Mouse (Mus musculus): ENCODE measurements at regions not wholly inside any gene's neighbourhood (a gene's known extent, or its start where the extent isn't known, plus 50 kb on each side); places are given as distances from the start of the nearest gene placed in this dataset.

DNA sequence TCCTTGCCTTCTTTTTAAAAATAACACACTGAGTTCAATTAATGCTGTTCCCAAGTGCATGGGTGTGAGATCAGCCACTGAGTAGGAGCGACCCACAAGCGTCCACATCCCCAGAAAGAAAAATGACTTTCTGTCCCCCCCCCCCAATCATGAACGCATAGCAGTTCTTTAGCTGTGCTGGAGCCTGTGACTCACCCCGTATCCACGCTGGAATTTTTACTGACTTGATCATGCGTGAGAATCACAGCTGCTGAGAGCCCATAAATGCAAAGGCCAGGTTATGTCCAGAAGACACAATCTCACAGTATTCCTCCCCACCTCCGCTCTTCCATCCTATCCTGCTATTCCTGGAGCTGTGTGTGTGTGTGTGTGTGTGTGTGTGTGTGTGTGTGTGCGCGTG, 53.3 kb downstream of the Fos start:
- 89% methylated on average over 9 of the region's 9 CpGs for WGBS
- no peak for TF ChIP-seq POLR2A (IDR thresholded peaks at IDR 0.05; ENCODE audit: borderline replicate concordance, control insufficient read depth, low read depth, low read length)
- no peak for TF ChIP-seq CTCF (IDR thresholded peaks at IDR 0.05; ENCODE audit: control insufficient read depth, insufficient read depth, low read length)
- no peaks in the 10 kb centered on the region for H3K4me1 ChIP-seq (ENCODE audit: control insufficient read depth, insufficient read depth, low read length)
- no peak overlapping the region for H3K4me3 ChIP-seq (replicated peaks; ENCODE audit: control insufficient read depth, low read depth, low read length)
- H3K27ac ChIP-seq (ENCODE audit: control insufficient read depth, insufficient read depth, low read depth, low read length, poor library complexity): no peak overlapping the region

DNA sequence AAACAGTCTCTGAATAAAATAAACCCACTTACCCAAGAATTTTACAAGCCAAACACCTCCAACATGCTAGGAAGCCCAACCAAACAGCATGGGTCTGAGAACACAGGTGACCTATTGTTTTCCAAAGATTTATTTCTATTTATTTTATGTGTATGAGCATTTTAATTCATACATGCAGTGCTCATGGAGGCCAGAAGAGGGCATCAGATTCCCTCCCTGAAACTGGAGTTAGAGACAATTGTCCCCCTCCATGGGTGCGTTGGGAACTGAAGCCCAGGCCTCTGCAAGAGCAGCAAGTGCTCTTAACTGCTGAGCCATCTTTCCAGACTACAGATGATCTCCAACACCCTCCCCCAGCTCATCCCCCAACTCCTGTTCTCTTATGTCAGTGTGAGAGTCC, 57.9 kb downstream of the Fos start:
- WGBS: 74% methylated on average over 1 of the region's 1 CpGs
- no peak overlapping the region for H3K27ac ChIP-seq (ENCODE audit: control insufficient read depth, insufficient read depth, low read depth, low read length, poor library complexity)
- peaks cover 3% of the 10 kb centered on the region for H3K4me1 ChIP-seq (ENCODE audit: control insufficient read depth, insufficient read depth, low read length)
- TF ChIP-seq POLR2A (IDR thresholded peaks at IDR 0.05; ENCODE audit: borderline replicate concordance, control insufficient read depth, low read depth, low read length) (no peak), CTCF (IDR thresholded peaks at IDR 0.05; ENCODE audit: control insufficient read depth, insufficient read depth, low read length) (peak; percentile 19; the same call in 1 of the 2 replicates)
- no peak overlapping the region for H3K4me3 ChIP-seq (replicated peaks; ENCODE audit: control insufficient read depth, low read depth, low read length)

- Histone ChIP-seq H3K4me1 (ENCODE audit: control insufficient read depth, insufficient read depth, low read length) (peaks cover 3% of the 10 kb centered on the region), H3K27ac (ENCODE audit: control insufficient read depth, insufficient read depth, low read depth, low read length, poor library complexity) (peak overlapping the region; percentile 45), H3K4me3 (replicated peaks; ENCODE audit: control insufficient read depth, low read depth, low read length) (no peak overlapping the region)
- WGBS: 51% methylated on average over 3 of the region's 3 CpGs
- no peak for TF ChIP-seq CTCF (IDR thresholded peaks at IDR 0.05; ENCODE audit: control insufficient read depth, insufficient read depth, low read length)
These were observed 58.5 kb downstream of the Fos start for GRCm38 (mm10) chr12:85532221-85532612.

DNA sequence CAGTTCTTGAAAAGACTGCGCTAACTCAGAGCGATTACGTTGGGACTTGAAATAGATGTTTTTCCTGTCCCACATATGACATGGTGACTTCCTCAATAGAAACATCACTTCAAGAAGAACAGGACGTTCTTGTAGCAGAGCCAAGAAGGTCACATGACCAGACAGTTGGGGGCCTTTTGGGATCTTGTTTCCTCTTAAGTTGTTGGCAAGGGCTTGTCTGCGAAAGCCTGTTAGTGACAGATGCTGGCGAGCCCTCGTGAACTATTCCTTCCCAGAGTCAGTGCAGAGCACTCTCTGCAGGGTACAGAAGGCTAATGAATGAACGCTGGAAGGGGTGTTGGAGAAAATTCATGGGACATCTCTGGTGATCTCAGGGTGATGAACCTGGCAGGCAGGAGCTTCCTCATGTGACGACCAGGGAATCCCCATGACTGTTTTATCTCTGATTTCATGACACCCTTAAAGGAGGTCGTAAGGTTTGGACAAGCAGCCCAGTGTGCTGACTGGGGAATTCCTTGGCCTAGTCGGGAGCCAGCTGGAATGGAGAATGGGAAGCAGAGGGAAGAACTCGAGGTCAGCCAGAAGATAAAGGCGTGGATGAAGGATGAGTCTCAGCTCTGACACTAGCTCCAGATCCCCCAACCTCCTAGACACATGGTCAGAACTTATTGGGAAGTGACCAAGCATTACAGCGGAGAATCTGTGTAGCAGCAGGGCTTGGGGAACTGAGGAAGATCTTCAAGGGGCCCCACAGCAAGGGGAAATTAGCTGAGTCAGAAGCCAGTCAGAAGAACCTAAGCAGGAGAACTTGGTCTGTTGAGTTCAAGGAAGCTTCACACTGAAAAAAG, 59.1 kb downstream of the Fos start:
- Histone ChIP-seq H3K4me3 (replicated peaks; ENCODE audit: control insufficient read depth, low read depth, low read length) (no peak overlapping the region), H3K27ac (ENCODE audit: control insufficient read depth, insufficient read depth, low read depth, low read length, poor library complexity) (peak overlapping the region; percentile 67), H3K4me1 (ENCODE audit: control insufficient read depth, insufficient read depth, low read length) (peaks cover 3% of the 10 kb centered on the region)
- TF ChIP-seq POLR2A (IDR thresholded peaks at IDR 0.05; ENCODE audit: borderline replicate concordance, control insufficient read depth, low read depth, low read length): no peak
- no peak for TF ChIP-seq CTCF (IDR thresholded peaks at IDR 0.05; ENCODE audit: control insufficient read depth, insufficient read depth, low read length)
- WGBS: 8% methylated on average over 14 of the region's 14 CpGs

DNA sequence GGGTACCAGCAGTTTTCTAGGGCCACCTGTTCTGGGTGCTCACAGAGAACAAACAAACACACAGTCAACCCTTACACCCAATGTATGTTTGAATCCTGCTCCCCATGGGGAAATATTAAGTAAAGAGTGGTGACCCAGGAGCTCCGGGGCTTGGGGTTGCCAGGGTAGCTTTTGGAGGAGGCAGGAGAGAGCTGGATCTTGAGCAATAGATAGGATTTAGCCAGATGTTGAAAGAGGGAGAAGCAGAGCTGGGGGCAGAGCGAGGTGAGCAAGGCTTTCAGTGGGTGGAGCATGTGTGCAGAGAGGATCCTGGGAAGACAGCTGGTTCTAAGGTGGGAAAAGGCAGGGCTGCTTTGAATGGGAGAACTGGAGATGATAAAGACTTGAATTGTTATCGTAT, 59.9 kb downstream of the Fos start:
- peaks cover 3% of the 10 kb centered on the region for H3K4me1 ChIP-seq (ENCODE audit: control insufficient read depth, insufficient read depth, low read length)
- 52% methylated on average over 3 of the region's 3 CpGs for WGBS
- TF ChIP-seq CTCF (IDR thresholded peaks at IDR 0.05; ENCODE audit: control insufficient read depth, insufficient read depth, low read length): no peak
- TF ChIP-seq POLR2A (IDR thresholded peaks at IDR 0.05; ENCODE audit: borderline replicate concordance, control insufficient read depth, low read depth, low read length): no peak
- no peak overlapping the region for H3K4me3 ChIP-seq (replicated peaks; ENCODE audit: control insufficient read depth, low read depth, low read length)
- peak overlapping the region; percentile 3; the same call in 1 of the 2 replicates for H3K27ac ChIP-seq (ENCODE audit: control insufficient read depth, insufficient read depth, low read depth, low read length, poor library complexity)

DNA sequence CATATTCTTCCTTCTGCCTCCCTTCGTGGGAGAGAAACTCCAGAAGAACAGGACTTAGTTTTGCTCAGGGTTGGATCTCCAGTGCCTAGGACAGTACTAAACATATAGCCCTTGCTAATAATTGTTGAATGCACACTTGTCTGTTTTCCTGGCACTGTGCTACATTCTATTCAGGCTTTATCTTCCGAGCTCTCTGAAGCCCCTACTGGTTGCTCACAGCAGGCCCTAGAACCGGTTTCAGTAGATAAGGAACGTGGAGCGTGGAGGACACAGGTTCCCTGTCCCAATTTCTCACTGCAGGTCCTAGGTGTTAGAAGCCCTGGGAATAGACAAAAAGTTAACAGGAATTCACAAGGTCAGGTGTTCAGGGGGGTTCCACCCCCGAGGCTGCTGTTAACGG, 59.4 kb upstream of the Jdp2 start:
- Histone ChIP-seq H3K27ac (ENCODE audit: control insufficient read depth, insufficient read depth, low read depth, low read length, poor library complexity) (no peak overlapping the region), H3K4me3 (replicated peaks; ENCODE audit: control insufficient read depth, low read depth, low read length) (no peak overlapping the region), H3K4me1 (ENCODE audit: control insufficient read depth, insufficient read depth, low read length) (no peaks in the 10 kb centered on the region; the same call in none of the 2 replicates)
- TF ChIP-seq POLR2A (IDR thresholded peaks at IDR 0.05; ENCODE audit: borderline replicate concordance, control insufficient read depth, low read depth, low read length) (no peak), CTCF (IDR thresholded peaks at IDR 0.05; ENCODE audit: control insufficient read depth, insufficient read depth, low read length) (no peak)
- 66% methylated on average over 7 of the region's 7 CpGs for WGBS

DNA sequence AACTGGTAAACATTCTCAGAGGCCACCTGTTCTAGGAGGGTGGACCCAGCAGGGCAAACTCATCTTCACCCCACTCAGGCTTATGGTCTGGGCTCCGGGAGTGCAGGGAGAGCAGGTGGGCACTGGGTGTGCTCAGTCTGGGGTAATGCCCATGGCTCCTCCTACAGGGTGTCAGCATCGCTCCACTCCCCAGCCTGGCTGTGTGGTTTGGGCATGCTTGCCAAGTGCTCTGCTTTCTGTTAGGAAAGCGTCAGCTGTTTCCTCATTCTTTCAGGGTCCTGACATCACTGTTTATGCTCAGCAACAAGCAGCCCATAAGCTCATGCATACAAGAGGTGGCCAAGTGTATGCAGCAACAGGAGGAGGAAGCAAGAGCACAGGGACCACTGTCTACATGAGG, 57.7 kb upstream of the Jdp2 start:
- no peak for TF ChIP-seq CTCF (IDR thresholded peaks at IDR 0.05; ENCODE audit: control insufficient read depth, insufficient read depth, low read length)
- no peak for TF ChIP-seq POLR2A (IDR thresholded peaks at IDR 0.05; ENCODE audit: borderline replicate concordance, control insufficient read depth, low read depth, low read length)
- no peak overlapping the region for H3K27ac ChIP-seq (ENCODE audit: control insufficient read depth, insufficient read depth, low read depth, low read length, poor library complexity)
- H3K4me1 ChIP-seq (ENCODE audit: control insufficient read depth, insufficient read depth, low read length): peaks cover 1% of the 10 kb centered on the region
- WGBS: 3% methylated on average over 3 of the region's 3 CpGs
- no peak overlapping the region for H3K4me3 ChIP-seq (replicated peaks; ENCODE audit: control insufficient read depth, low read depth, low read length)

GRCm38 (mm10) chr12:85542881-85543280, 55.9 kb upstream of the Jdp2 start:
- Histone ChIP-seq H3K4me3 (replicated peaks; ENCODE audit: control insufficient read depth, low read depth, low read length) (no peak overlapping the region), H3K27ac (ENCODE audit: control insufficient read depth, insufficient read depth, low read depth, low read length, poor library complexity) (no peak overlapping the region), H3K4me1 (ENCODE audit: control insufficient read depth, insufficient read depth, low read length) (peaks cover 2% of the 10 kb centered on the region)
- TF ChIP-seq POLR2A (IDR thresholded peaks at IDR 0.05; ENCODE audit: borderline replicate concordance, control insufficient read depth, low read depth, low read length) (no peak), CTCF (IDR thresholded peaks at IDR 0.05; ENCODE audit: control insufficient read depth, insufficient read depth, low read length) (no peak)
- 21% methylated on average over 6 of the region's 6 CpGs for WGBS

All from bone marrow, adult 2 months (tissue).